Mouse (Mus musculus) midbrain, embryonic 15.5 days (tissue): ENCODE measurements around the gene Ncoa5. TPM values are rescaled to one million over a fixed set of nuclear protein-coding genes. Genes with fewer than 3 reads are reported as not detected.

ENCODE experiments used
- ATAC-seq: fragments of 200-750 bp; cut with Nextera tagmentation; replicated peaks from 2 replicates; pipeline ENCODE4 v1.8.0; 2017; ENCODE audit warnings: moderate TSS enrichment
- H3K27ac ChIP-seq: fragments of 300-500 bp; sonication (generic); 2 replicates; pipeline ENCODE4 v1.5.1; 2015; ENCODE audit warnings: mild to moderate bottlenecking, inconsistent platforms
- H3K27me3 ChIP-seq: fragments of 300-500 bp; sonication (generic); replicated peaks from 2 replicates; pipeline ENCODE4 v1.6.1; 2015; ENCODE audit warnings: inconsistent platforms
- H3K36me3 ChIP-seq: fragments of 300-500 bp; sonication (generic); replicated peaks from 2 replicates; pipeline ENCODE4 v1.6.1; 2015; ENCODE audit warnings: inconsistent platforms
- H3K4me1 ChIP-seq: fragments of 300-500 bp; sonication (generic); 2 replicates; pipeline ENCODE4 v1.6.1; 2015; ENCODE audit warnings: inconsistent platforms
- H3K4me2 ChIP-seq: fragments of 300-500 bp; sonication (generic); 2 replicates; pipeline ENCODE4 v1.6.1; 2015; ENCODE audit warnings: inconsistent platforms, mild to moderate bottlenecking, moderate library complexity
- H3K4me3 ChIP-seq: fragments of 300-500 bp; sonication (generic); 2 replicates; pipeline ENCODE4 v1.5.1; 2015; ENCODE audit warnings: mild to moderate bottlenecking, inconsistent platforms
- H3K9ac ChIP-seq: fragments of 300-500 bp; sonication (generic); 2 replicates; pipeline ENCODE4 v1.6.1; 2015; ENCODE audit warnings: mild to moderate bottlenecking, inconsistent platforms
- H3K9me3 ChIP-seq: fragments of 300-500 bp; sonication (generic); 2 replicates; pipeline ENCODE4 v1.6.1; 2016; ENCODE audit warnings: inconsistent platforms
- WGBS: fragments of 180-500 bp; shearing (Covaris S2); methylation state at CpG from one replicate; pipeline ENCODE4 v1.1.7; 2015; ENCODE audit warnings: mixed read lengths; 5-methylcytosine and 5-hydroxymethylcytosine counted together
- polyA plus RNA-seq: library from polyadenylated mRNA; unstranded; fragments of >200 nt; fragmentation: Nextera tagmentation; extraction: Ambion mirVana; gene quantifications from 2 replicates; pipeline ENCODE4 v1.2.1, GENCODE M21; 2015

The Ncoa5 gene
- 123 and 126 TPM in 2 replicates for polyA plus RNA-seq

DNA sequence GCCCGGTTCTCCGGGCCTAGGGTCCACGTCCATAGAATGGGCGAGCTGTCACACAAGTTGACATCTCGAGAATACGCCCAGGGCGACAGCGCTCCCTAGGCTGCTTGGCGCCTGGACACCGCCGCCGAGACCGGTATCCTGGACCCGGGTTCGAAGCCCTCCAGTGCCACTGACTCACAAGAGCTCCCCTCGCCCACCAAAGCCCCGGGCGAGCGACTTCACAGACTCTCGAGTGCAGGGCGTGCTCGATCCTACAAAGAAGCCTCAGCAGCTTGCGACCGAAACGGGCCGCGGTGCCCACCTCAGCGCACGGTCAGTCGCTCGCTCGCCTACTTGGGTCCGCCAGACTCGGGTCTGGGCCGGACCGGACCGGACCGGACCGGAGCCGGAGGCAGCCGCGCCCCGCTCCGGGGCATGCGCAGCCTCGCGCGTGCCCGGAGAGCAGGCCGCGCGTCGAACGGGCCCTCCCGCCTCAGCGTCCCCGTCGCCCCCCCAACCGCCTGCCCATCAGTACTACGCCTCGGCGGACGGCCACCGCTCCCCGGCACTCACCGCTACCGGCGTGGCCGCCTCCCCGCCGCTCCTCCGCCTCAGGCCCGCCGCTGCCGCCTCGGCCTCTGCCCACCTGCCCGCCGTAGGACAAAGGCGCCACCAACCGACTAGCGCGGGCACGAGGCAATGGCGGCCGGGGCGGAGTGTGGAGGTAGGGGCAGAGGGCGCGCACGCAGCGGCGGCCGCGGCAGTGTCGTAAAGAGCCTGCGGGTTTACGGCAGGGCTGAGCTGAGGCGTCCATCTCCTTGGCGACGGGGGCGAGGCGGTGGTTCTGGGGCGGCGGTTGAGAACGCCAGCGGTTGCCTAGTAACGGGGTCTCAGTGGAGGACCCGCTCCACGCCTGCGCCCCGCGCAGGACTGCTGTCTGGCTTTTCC is at the start of gene Ncoa5:
Ncoa5 (minus strand) TSS at position 737 of the 927 bp plus-strand sequence.
- Histone ChIP-seq H3K9ac (peak within 1 kb of the TSS; percentile 91), H3K27me3 (no peaks in the 10 kb centered on the region), H3K27ac (peak within 1 kb of the TSS; percentile 95), H3K36me3 (no peaks in the 10 kb centered on the region), H3K4me1 (peaks cover 37% of the 10 kb centered on the region), H3K4me3 (peak within 1 kb of the TSS; percentile 58), H3K4me2 (peak within 1 kb of the TSS; percentile 80), H3K9me3 (no peaks in the 10 kb centered on the region)
- ATAC-seq: peak; percentile 97
- under 1% methylated on average over 102 of the region's 111 CpGs for WGBS

DNA sequence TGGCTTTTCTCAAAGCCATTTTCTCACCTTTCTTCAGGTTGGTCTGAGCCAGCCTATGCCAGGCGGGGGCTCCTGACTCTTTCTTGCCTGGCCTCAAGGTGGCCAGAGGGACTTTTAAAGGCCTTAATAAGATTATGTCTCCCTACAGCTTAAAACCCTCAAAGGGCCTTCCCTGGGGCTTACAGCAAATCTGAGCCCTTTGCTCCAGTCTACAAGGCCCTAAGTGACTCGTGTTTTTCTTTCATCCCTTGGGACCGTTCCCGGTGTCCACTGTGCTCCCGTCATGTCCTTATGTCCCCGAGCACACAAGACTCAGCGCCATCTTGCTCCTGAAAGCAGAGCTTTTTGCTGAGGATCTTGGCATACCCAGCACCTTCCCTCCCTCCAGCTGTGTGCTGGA is 46.6 kb upstream of the Ncoa5 start:
- Histone ChIP-seq H3K27me3 (peaks cover 8% of the 10 kb centered on the region), H3K4me3 (no peak overlapping the region), H3K4me2 (no peak overlapping the region), H3K27ac (no peak overlapping the region), H3K9ac (no peak overlapping the region), H3K4me1 (peaks cover 31% of the 10 kb centered on the region), H3K9me3 (no peaks in the 10 kb centered on the region), H3K36me3 (no peaks in the 10 kb centered on the region)
- ATAC-seq: no peak
- 15% methylated on average over 7 of the region's 7 CpGs for WGBS

DNA sequence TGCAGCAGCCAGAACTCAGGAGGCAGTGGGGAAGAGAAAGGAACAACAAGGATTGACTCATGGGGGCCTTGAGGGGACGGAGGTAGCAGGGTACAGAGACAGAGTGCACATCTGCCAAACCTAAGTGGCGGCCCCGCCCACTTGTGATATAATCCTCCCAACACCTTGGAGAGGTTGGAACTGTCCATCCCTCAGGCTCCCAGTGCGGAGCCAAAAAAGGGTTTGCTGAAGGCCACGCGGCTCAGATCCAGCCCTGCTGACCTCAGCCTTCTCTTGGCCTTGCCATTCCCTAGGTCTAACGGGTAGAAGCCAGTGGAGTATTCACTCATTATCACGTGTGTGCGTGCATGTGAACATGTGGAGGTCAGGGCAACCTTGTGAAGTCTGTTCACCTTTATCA is 46.0 kb upstream of the Ncoa5 start:
- H3K9ac ChIP-seq: no peak overlapping the region
- H3K4me3 ChIP-seq: no peak overlapping the region
- H3K9me3 ChIP-seq: no peaks in the 10 kb centered on the region
- no peak for ATAC-seq
- no peaks in the 10 kb centered on the region for H3K36me3 ChIP-seq
- no peak overlapping the region for H3K4me2 ChIP-seq
- WGBS: 42% methylated on average over 9 of the region's 9 CpGs
- no peak overlapping the region for H3K27ac ChIP-seq
- peaks cover 37% of the 10 kb centered on the region for H3K4me1 ChIP-seq
- peaks cover 8% of the 10 kb centered on the region for H3K27me3 ChIP-seq

GRCm38 (mm10) chr2:165078605-165079004 is 43.9 kb upstream of the Ncoa5 start:
- no peak overlapping the region for H3K4me2 ChIP-seq
- no peak overlapping the region for H3K27ac ChIP-seq
- no peaks in the 10 kb centered on the region for H3K36me3 ChIP-seq
- no peak overlapping the region for H3K4me3 ChIP-seq
- WGBS: 31% methylated on average over 10 of the region's 10 CpGs
- peaks cover 38% of the 10 kb centered on the region for H3K4me1 ChIP-seq
- no peaks in the 10 kb centered on the region for H3K9me3 ChIP-seq
- no peak for ATAC-seq
- H3K9ac ChIP-seq: no peak overlapping the region
- H3K27me3 ChIP-seq: peaks cover 14% of the 10 kb centered on the region

DNA sequence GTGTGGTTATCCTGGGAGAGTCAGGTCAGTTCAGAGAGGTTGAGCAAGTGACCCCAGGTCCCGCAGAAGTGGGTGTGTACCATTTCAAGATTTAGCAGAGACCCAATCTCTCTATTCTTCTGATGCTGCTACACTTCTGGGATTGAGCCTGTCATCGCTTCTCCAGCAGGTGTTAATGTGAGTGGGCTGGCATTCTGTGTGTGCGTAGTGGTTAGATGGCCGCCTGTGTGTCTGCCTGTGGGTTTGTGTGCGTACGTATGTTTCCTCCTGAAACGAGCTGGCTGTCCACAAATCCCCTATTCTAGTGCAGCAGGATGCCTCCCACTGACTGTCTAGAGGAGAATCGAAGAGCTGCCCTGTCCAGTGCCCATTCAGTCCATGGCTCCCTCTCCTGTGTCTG is 43.4 kb upstream of the Ncoa5 start:
- Histone ChIP-seq H3K9me3 (no peaks in the 10 kb centered on the region), H3K36me3 (no peaks in the 10 kb centered on the region), H3K27ac (no peak overlapping the region), H3K4me1 (peaks cover 43% of the 10 kb centered on the region), H3K4me3 (no peak overlapping the region), H3K9ac (no peak overlapping the region), H3K4me2 (no peak overlapping the region), H3K27me3 (peaks cover 14% of the 10 kb centered on the region)
- no peak for ATAC-seq
- 63% methylated on average over 8 of the region's 8 CpGs for WGBS

DNA sequence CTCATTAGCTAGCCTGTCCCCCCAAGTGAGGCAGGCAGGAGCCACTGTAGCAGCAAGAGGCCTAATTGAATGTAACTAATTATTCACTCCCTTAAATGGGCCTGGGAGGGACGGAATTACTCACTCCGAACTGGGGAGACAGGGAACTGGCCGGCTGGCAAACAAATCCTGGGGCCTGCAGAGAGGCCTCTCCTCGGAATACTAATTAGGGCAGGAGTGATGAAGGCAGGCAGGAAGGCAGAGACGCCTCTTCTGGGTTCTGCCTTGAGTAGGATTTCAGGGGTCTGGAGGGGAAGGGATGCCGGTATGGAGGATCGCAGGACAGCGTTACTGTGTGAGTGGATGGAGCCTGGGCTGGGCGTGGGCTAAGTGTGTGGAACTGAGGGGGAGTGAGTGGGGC is 42.4 kb upstream of the Ncoa5 start:
- Histone ChIP-seq H3K4me2 (peak overlapping the region; percentile 19; the same call in 1 of the 2 replicates), H3K4me1 (peaks cover 43% of the 10 kb centered on the region), H3K9ac (no peak overlapping the region), H3K4me3 (no peak overlapping the region), H3K9me3 (no peaks in the 10 kb centered on the region), H3K36me3 (no peaks in the 10 kb centered on the region), H3K27ac (peak overlapping the region; percentile 61), H3K27me3 (peaks cover 14% of the 10 kb centered on the region)
- peak; percentile 26 for ATAC-seq
- WGBS: 5% methylated on average over 9 of the region's 9 CpGs

GRCm38 (mm10) chr2:165074937-165075336 is 40.3 kb upstream of the Ncoa5 start:
- no peak overlapping the region for H3K4me2 ChIP-seq
- no peak overlapping the region for H3K9ac ChIP-seq
- H3K4me1 ChIP-seq: peaks cover 51% of the 10 kb centered on the region
- H3K4me3 ChIP-seq: no peak overlapping the region
- 0 out of 2 replicates have a peak, but pooled peaks cover 9% of the 10 kb centered on the region for H3K27me3 ChIP-seq
- WGBS: 33% methylated on average over 2 of the region's 2 CpGs
- no peaks in the 10 kb centered on the region for H3K9me3 ChIP-seq
- no peaks in the 10 kb centered on the region for H3K36me3 ChIP-seq
- no peak; the same call in 1 of the 2 replicates for ATAC-seq
- no peak overlapping the region for H3K27ac ChIP-seq

- no peak overlapping the region for H3K27ac ChIP-seq
Measured at GRCm38 (mm10) chr2:165074081-165074884, 39.6 kb upstream of the Ncoa5 start.

GRCm38 (mm10) chr2:165073381-165073781 is 38.7 kb upstream of the Ncoa5 start:
- Histone ChIP-seq H3K4me2 (no peak overlapping the region), H3K36me3 (no peaks in the 10 kb centered on the region), H3K4me1 (peaks cover 44% of the 10 kb centered on the region), H3K4me3 (no peak overlapping the region), H3K9ac (no peak overlapping the region; the same call in 1 of the 2 replicates), H3K27me3 (peaks cover 9% of the 10 kb centered on the region; the same call in 1 of the 2 replicates), H3K9me3 (no peaks in the 10 kb centered on the region), H3K27ac (no peak overlapping the region)
- ATAC-seq: no peak
- WGBS: 30% methylated on average over 8 of the region's 9 CpGs

More at GRCm38 (mm10) chr2:165074081-165074884, 39.6 kb upstream of the Ncoa5 start:
- Histone ChIP-seq H3K4me3 (no peak overlapping the region), H3K36me3 (no peaks in the 10 kb centered on the region), H3K4me2 (no peak overlapping the region), H3K9me3 (no peaks in the 10 kb centered on the region), H3K27me3 (peaks cover 9% of the 10 kb centered on the region; the same call in 1 of the 2 replicates), H3K9ac (no peak overlapping the region), H3K4me1 (peaks cover 53% of the 10 kb centered on the region)
- WGBS: 49% methylated on average over 11 of the region's 11 CpGs
- ATAC-seq: no peak

DNA sequence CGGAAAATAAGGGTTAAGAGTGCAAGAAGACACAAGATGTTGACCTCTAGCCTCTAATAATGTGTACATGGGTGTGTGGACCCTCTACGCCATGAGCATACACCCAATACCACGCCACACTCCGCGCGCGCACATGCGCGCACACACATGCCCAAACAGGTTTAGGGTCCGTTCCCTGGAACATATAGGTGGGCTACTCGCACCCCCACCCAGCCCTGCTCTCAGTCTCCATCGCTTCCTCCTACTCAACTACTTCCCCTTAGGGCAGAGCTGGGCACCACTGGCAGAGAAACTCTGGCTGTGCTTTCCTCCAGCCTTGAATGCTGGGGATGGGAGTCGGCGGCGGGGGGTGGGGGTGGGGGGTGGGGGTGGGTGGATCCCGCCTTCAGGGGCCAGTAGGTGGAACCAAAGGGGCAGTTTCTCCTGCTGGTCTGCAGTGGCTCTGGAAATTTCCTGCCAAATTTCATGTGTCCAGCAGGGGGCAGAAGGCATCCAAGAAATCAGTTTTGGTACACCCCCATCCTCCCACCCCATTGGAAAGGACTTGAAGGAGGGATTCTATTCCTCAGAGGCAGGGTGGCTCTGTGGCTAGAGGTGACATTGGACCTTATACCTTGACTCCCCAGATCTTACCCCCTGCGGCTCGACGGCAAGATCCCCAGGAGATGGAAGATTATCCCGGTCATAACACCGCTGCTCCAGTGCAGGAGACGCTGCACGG is 35.6 kb upstream of the Ncoa5 start:
- WGBS: 24% methylated on average over 23 of the region's 23 CpGs
- peaks cover 16% of the 10 kb centered on the region for H3K4me1 ChIP-seq
- ATAC-seq: no peak; the same call in 1 of the 2 replicates
- peak overlapping the region; percentile 38 for H3K4me2 ChIP-seq
- no peak overlapping the region for H3K4me3 ChIP-seq
- no peak overlapping the region for H3K9ac ChIP-seq
- peaks cover 9% of the 10 kb centered on the region; the same call in 1 of the 2 replicates for H3K27me3 ChIP-seq
- H3K27ac ChIP-seq: no peak overlapping the region
- no peaks in the 10 kb centered on the region for H3K36me3 ChIP-seq
- no peaks in the 10 kb centered on the region for H3K9me3 ChIP-seq

DNA sequence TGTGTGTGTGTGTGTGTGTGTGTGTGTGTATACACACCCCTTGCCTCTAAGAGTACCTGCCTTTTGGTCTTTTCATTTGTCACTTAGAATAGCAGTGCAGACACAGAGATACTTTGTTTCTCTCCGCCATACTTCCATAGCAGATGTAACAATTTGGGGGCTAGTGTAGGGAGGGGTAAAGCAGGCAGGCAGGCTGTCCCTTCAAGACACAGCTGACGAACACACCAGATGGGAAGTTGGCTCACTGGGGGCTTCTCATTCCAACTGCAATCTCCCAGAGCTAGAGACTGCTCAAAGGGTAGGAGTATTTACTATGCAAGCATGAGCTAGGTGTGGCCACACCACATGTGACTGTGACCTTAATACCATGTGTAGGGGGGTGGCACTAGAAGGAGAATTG is 34.1 kb upstream of the Ncoa5 start:
- WGBS: 72% methylated on average over 2 of the region's 2 CpGs
- no peaks in the 10 kb centered on the region for H3K9me3 ChIP-seq
- H3K36me3 ChIP-seq: no peaks in the 10 kb centered on the region
- H3K4me1 ChIP-seq: peaks cover 16% of the 10 kb centered on the region
- no peak overlapping the region for H3K4me3 ChIP-seq
- H3K9ac ChIP-seq: no peak overlapping the region
- no peak overlapping the region for H3K27ac ChIP-seq
- H3K4me2 ChIP-seq: no peak overlapping the region
- peaks cover 4% of the 10 kb centered on the region; the same call in 1 of the 2 replicates for H3K27me3 ChIP-seq
- ATAC-seq: no peak
